Mouse (Mus musculus) erythroblast, embryonic 14.5 days (primary cell): ENCODE measurements around the gene Tm9sf1. TPM values are rescaled to one million over a fixed set of nuclear protein-coding genes. Genes with fewer than 3 reads are reported as not detected.
A peak's percentile ranks its signal among the peaks of the same experiment; 100 is the strongest.

ENCODE experiments used
- H3K27me3 ChIP-seq: 2 replicates; pipeline ENCODE4 v1.6.1; 2012; ENCODE audit warnings: inconsistent platforms; ENCODE audit not compliant: control insufficient read depth
- H3K36me3 ChIP-seq: 2 replicates; pipeline ENCODE4 v1.6.1; 2012; ENCODE audit warnings: mild to moderate bottlenecking, inconsistent platforms; ENCODE audit not compliant: control insufficient read depth
- H3K4me1 ChIP-seq: 2 replicates; pipeline ENCODE4 v1.6.1; 2012; ENCODE audit warnings: inconsistent platforms; ENCODE audit not compliant: control insufficient read depth
- H3K4me3 ChIP-seq: replicated peaks from 2 replicates; pipeline ENCODE3; 2012; ENCODE audit warnings: moderate library complexity, mild to moderate bottlenecking, inconsistent platforms
- H3K9me3 ChIP-seq: 2 replicates; pipeline ENCODE4 v1.6.1; 2012; ENCODE audit warnings: low read length, inconsistent platforms, mixed read lengths; ENCODE audit not compliant: control insufficient read depth
- GATA1 ChIP-seq: IDR thresholded peaks from 2 replicates; pipeline ENCODE4 v1.6.1; 2012; ENCODE audit warnings: low read length, inconsistent platforms, mixed read lengths
- TAL1 ChIP-seq: IDR thresholded peaks from 3 replicates; pipeline ENCODE4 v1.6.1; 2012; ENCODE audit warnings: low read length, inconsistent platforms, mixed read lengths
- polyA plus RNA-seq: library from polyadenylated mRNA; stranded (reverse); fragments of >175 nt; gene quantifications from 2 replicates; pipeline ENCODE4 v1.2.3, GENCODE M21; 2012

Gene Tm9sf1
- polyA plus RNA-seq, 1 experiment = 1.1 TPM

GRCm38 (mm10) chr14:55598521-55599390 lies 44.9 kb downstream of the Tm9sf1 start:
- peaks cover 96% of the 10 kb centered on the region for H3K36me3 ChIP-seq
- H3K4me1 ChIP-seq = peaks cover 26% of the 10 kb centered on the region

GRCm38 (mm10) chr14:55596036-55596690 lies 47.4 kb downstream of the Tm9sf1 start:
- no peaks in the 10 kb centered on the region for H3K27me3 ChIP-seq
- H3K36me3 ChIP-seq = peaks cover 76% of the 10 kb centered on the region
- no peaks in the 10 kb centered on the region for H3K9me3 ChIP-seq
- no peak overlapping the region for H3K4me3 ChIP-seq
- peaks cover 32% of the 10 kb centered on the region for H3K4me1 ChIP-seq
- TF ChIP-seq TAL1 (no peak), GATA1 (no peak)

More at GRCm38 (mm10) chr14:55598521-55599390, 44.9 kb downstream of the Tm9sf1 start:
- Histone ChIP-seq H3K4me3 (no peak overlapping the region), H3K9me3 (no peaks in the 10 kb centered on the region), H3K27me3 (no peaks in the 10 kb centered on the region)
- TF ChIP-seq TAL1 (no peak), GATA1 (no peak)

GRCm38 (mm10) chr14:55592226-55592625 lies 51.4 kb downstream of the Tm9sf1 start:
- TF ChIP-seq TAL1 = no peak
- no peak for TF ChIP-seq GATA1
- H3K9me3 ChIP-seq = no peaks in the 10 kb centered on the region
- H3K4me3 ChIP-seq = peak overlapping the region; percentile 97
- peaks cover 57% of the 10 kb centered on the region for H3K4me1 ChIP-seq
- peaks cover 60% of the 10 kb centered on the region for H3K36me3 ChIP-seq
- H3K27me3 ChIP-seq = no peaks in the 10 kb centered on the region

- H3K4me1 ChIP-seq = peaks cover 66% of the 10 kb centered on the region
Observed at GRCm38 (mm10) chr14:55591331-55591891, 52.2 kb downstream of the Tm9sf1 start, which contains the start of gene Rnf31. Gene Rnf31, plus strand, starts transcription at chr14:55591708.

GRCm38 (mm10) chr14:55590748-55591330 lies 52.8 kb downstream of the Tm9sf1 start, which contains the start of gene Psme2:
Gene Psme2, minus strand, starts transcription at chr14:55591113.
- TF ChIP-seq GATA1 = no peak
- no peak for TF ChIP-seq TAL1
- H3K4me1 ChIP-seq = peaks cover 71% of the 10 kb centered on the region
- no peaks in the 10 kb centered on the region for H3K27me3 ChIP-seq
- H3K9me3 ChIP-seq = no peaks in the 10 kb centered on the region
- H3K4me3 ChIP-seq = peak within 1 kb of the TSS; percentile 97
- peaks cover 49% of the 10 kb centered on the region for H3K36me3 ChIP-seq

More at GRCm38 (mm10) chr14:55591331-55591891, 52.2 kb downstream of the Tm9sf1 start, which contains the start of gene Rnf31:
- no peaks in the 10 kb centered on the region for H3K9me3 ChIP-seq
- H3K27me3 ChIP-seq = no peaks in the 10 kb centered on the region
- H3K36me3 ChIP-seq = peaks cover 55% of the 10 kb centered on the region
- H3K4me3 ChIP-seq = peak within 1 kb of the TSS; percentile 97
- TF ChIP-seq TAL1 (no peak), GATA1 (no peak)

- Histone ChIP-seq H3K9me3 (no peaks in the 10 kb centered on the region), H3K36me3 (peaks cover 40% of the 10 kb centered on the region), H3K27me3 (no peaks in the 10 kb centered on the region), H3K4me1 (peaks cover 79% of the 10 kb centered on the region), H3K4me3 (peak overlapping the region; percentile 97)
- TF ChIP-seq TAL1 (no peak), GATA1 (no peak)
Observed at GRCm38 (mm10) chr14:55589771-55590448, 53.7 kb downstream of the Tm9sf1 start.

GRCm38 (mm10) chr14:55589271-55589670 lies 54.3 kb downstream of the Tm9sf1 start:
- Histone ChIP-seq H3K9me3 (no peaks in the 10 kb centered on the region), H3K4me3 (no peak overlapping the region), H3K4me1 (peaks cover 82% of the 10 kb centered on the region)

GRCm38 (mm10) chr14:55586149-55586548 lies 57.5 kb downstream of the Tm9sf1 start:
- H3K27me3 ChIP-seq = no peaks in the 10 kb centered on the region
- H3K4me3 ChIP-seq = peak overlapping the region; percentile 75
- no peaks in the 10 kb centered on the region for H3K9me3 ChIP-seq
- H3K4me1 ChIP-seq = peaks cover 76% of the 10 kb centered on the region
- H3K36me3 ChIP-seq = peaks cover 36% of the 10 kb centered on the region
- TF ChIP-seq TAL1 = no peak
- TF ChIP-seq GATA1 = peak; percentile 52

More at GRCm38 (mm10) chr14:55589271-55589670, 54.3 kb downstream of the Tm9sf1 start:
- TF ChIP-seq TAL1 = no peak
- TF ChIP-seq GATA1 = no peak
- peaks cover 34% of the 10 kb centered on the region for H3K36me3 ChIP-seq
- no peaks in the 10 kb centered on the region for H3K27me3 ChIP-seq

Other genes with a start within 250 kb of the Tm9sf1 start
- gene Dhrs4, start 165.0 kb downstream of the Tm9sf1 start, polyA plus RNA-seq = 9.0 and 11.6 TPM in 2 replicates
- 0.03 TPM in 1 of 2 replicates, not detected in the other for gene Carmil3, start 153.2 kb downstream of the Tm9sf1 start, polyA plus RNA-seq
- not detected in 2 replicates for gene Cpne6, start 133.4 kb downstream of the Tm9sf1 start, polyA plus RNA-seq
- gene Nrl, start 118.8 kb downstream of the Tm9sf1 start, polyA plus RNA-seq = 0.01 TPM in 1 of 2 replicates, not detected in the other
- 6.1 and 9.3 TPM in 2 replicates for gene Pck2, start 103.5 kb downstream of the Tm9sf1 start, polyA plus RNA-seq
- 3.5 and 4.3 TPM in 2 replicates for gene Dcaf11, start 83.8 kb downstream of the Tm9sf1 start, polyA plus RNA-seq
- not detected in 2 replicates for gene A730061H03Rik, start 83.4 kb downstream of the Tm9sf1 start, polyA plus RNA-seq
- not detected in 2 replicates for gene Fitm1, start 68.2 kb downstream of the Tm9sf1 start, polyA plus RNA-seq
- gene Psme1, start 65.7 kb downstream of the Tm9sf1 start, polyA plus RNA-seq = 3.2 and 4.3 TPM in 2 replicates
- 3.5 and 3.8 TPM in 2 replicates for gene Emc9, start 58.5 kb downstream of the Tm9sf1 start, polyA plus RNA-seq
- 4.4 and 7.0 TPM in 2 replicates for gene Psme2, start 52.7 kb downstream of the Tm9sf1 start, polyA plus RNA-seq
- gene Rnf31, start 52.1 kb downstream of the Tm9sf1 start, polyA plus RNA-seq = 0.86 and 1.1 TPM in 2 replicates
- gene Irf9, start 40.2 kb downstream of the Tm9sf1 start, polyA plus RNA-seq = 3.3 and 4.8 TPM in 2 replicates
- gene Rec8, start 25.8 kb downstream of the Tm9sf1 start, polyA plus RNA-seq = 0.14 and 0.15 TPM in 2 replicates
- 2.2 and 2.9 TPM in 2 replicates for gene Ipo4, start 7.8 kb downstream of the Tm9sf1 start, polyA plus RNA-seq
- 0.01 and 0.44 TPM in 2 replicates for gene Gm49378, start 5.9 kb downstream of the Tm9sf1 start, polyA plus RNA-seq
- gene Tssk4, start 6.4 kb upstream of the Tm9sf1 start, polyA plus RNA-seq = 0.05 TPM in 1 of 2 replicates, not detected in the other
- 1.0 and 1.4 TPM in 2 replicates for gene Mdp1, start 16.7 kb upstream of the Tm9sf1 start, polyA plus RNA-seq
- gene Gmpr2, start 28.1 kb upstream of the Tm9sf1 start, polyA plus RNA-seq = 1.9 and 2.5 TPM in 2 replicates
- 6.8 and 9.0 TPM in 2 replicates for gene Nedd8, start 28.3 kb upstream of the Tm9sf1 start, polyA plus RNA-seq
- 3.6 and 4.0 TPM in 2 replicates for gene Tinf2, start 38.0 kb upstream of the Tm9sf1 start, polyA plus RNA-seq
- gene Tgm1, start 70.1 kb upstream of the Tm9sf1 start, polyA plus RNA-seq = 0.03 and 0.05 TPM in 2 replicates
- gene Rabggta, start 78.5 kb upstream of the Tm9sf1 start, polyA plus RNA-seq = 0.28 and 0.46 TPM in 2 replicates
- 0.64 TPM in 1 of 2 replicates, not detected in the other for gene Dhrs1, start 101.9 kb upstream of the Tm9sf1 start, polyA plus RNA-seq
- gene Nop9, start 101.9 kb upstream of the Tm9sf1 start, polyA plus RNA-seq = 1.1 and 1.5 TPM in 2 replicates
- gene Cideb, start 114.7 kb upstream of the Tm9sf1 start, polyA plus RNA-seq = 0.08 and 0.22 TPM in 2 replicates
- gene Ltb4r2, start 117.6 kb upstream of the Tm9sf1 start, polyA plus RNA-seq = not detected in 2 replicates
- gene Ltb4r1, start 122.2 kb upstream of the Tm9sf1 start, polyA plus RNA-seq = 0.08 and 0.13 TPM in 2 replicates
- gene Adcy4, start 140.3 kb upstream of the Tm9sf1 start, polyA plus RNA-seq = 0.02 TPM in 1 of 2 replicates, not detected in the other
- gene Ripk3, start 145.1 kb upstream of the Tm9sf1 start, polyA plus RNA-seq = 0.47 and 0.58 TPM in 2 replicates
- gene Nfatc4, start 179.3 kb upstream of the Tm9sf1 start, polyA plus RNA-seq = not detected in 2 replicates
- gene Nynrin, start 210.2 kb upstream of the Tm9sf1 start, polyA plus RNA-seq = 0.01 and 0.02 TPM in 2 replicates
- gene Cbln3, start 240.6 kb upstream of the Tm9sf1 start, polyA plus RNA-seq = 0.01 TPM in 1 of 2 replicates, not detected in the other
- gene Khnyn, start 241.1 kb upstream of the Tm9sf1 start, polyA plus RNA-seq = 1.3 and 1.9 TPM in 2 replicates